Mouse (Mus musculus) bone marrow, adult 2 months (tissue): ENCODE measurements at regions not wholly inside any gene's neighbourhood (a gene's known extent, or its start where the extent isn't known, plus 50 kb on each side); places are given as distances from the start of the nearest gene placed in this dataset.
A peak's percentile ranks its signal among the peaks of the same experiment; 100 is the strongest.

Source experiments
- H3K27ac ChIP-seq: fragments of 200-500 bp; 2 replicates; pipeline ENCODE4 v1.5.1; 2012; ENCODE audit warnings: low read depth, mild to moderate bottlenecking, control low read depth, inconsistent platforms, low read length; ENCODE audit not compliant: control insufficient read depth, poor library complexity, insufficient read depth
- H3K4me1 ChIP-seq: fragments of 200-500 bp; 2 replicates; pipeline ENCODE4 v1.6.1; 2011; ENCODE audit warnings: low read length; ENCODE audit not compliant: control insufficient read depth, insufficient read depth
- H3K4me3 ChIP-seq: fragments of 200-500 bp; replicated peaks from 2 replicates; pipeline ENCODE3; 2011; ENCODE audit warnings: mild to moderate bottlenecking, low read depth, low read length, control low read depth; ENCODE audit not compliant: control insufficient read depth
- CTCF ChIP-seq: fragments of 200-500 bp; IDR thresholded peaks from 2 replicates; pipeline ENCODE4 v1.5.1; 2011; ENCODE audit warnings: low read length, control low read depth; ENCODE audit not compliant: control insufficient read depth, insufficient read depth
- POLR2A ChIP-seq: fragments of 200-500 bp; IDR thresholded peaks from 2 replicates; pipeline ENCODE4 v1.6.1; 2011; ENCODE audit warnings: low read depth, mild to moderate bottlenecking, control low read depth, low read length, borderline replicate concordance; ENCODE audit not compliant: control insufficient read depth
- WGBS: fragments of 180-500 bp; shearing (Covaris S2); methylation state at CpG from one replicate; pipeline ENCODE4 v1.1.7; 2018; 5-methylcytosine and 5-hydroxymethylcytosine counted together

- TF ChIP-seq CTCF: no peak
- H3K27ac ChIP-seq: no peak overlapping the region
- WGBS: 73% methylated on average over 4 of the region's 4 CpGs
- no peaks in the 10 kb centered on the region for H3K4me1 ChIP-seq
- no peak overlapping the region for H3K4me3 ChIP-seq
Measured at GRCm38 (mm10) chr10:23626201-23626600, 160.9 kb downstream of the Rps12 start.

GRCm38 (mm10) chr10:23612030-23612429 lies 175.0 kb downstream of the Rps12 start:
- Histone ChIP-seq H3K4me1 (no peaks in the 10 kb centered on the region), H3K4me3 (no peak overlapping the region), H3K27ac (no peak overlapping the region)
- WGBS: 85% methylated on average over 2 of the region's 2 CpGs
- TF ChIP-seq CTCF (no peak), POLR2A (no peak)

- H3K27ac ChIP-seq: no peak overlapping the region
- H3K4me3 ChIP-seq: no peak overlapping the region
- 26% methylated on average over 9 of the region's 9 CpGs for WGBS
- no peaks in the 10 kb centered on the region for H3K4me1 ChIP-seq
- TF ChIP-seq CTCF (0 out of 2 replicates have a peak, but pooled peaks have one; percentile 16), POLR2A (no peak)
Measured at GRCm38 (mm10) chr10:23611183-23611582, 175.9 kb downstream of the Rps12 start.

- 82% methylated on average over 6 of the region's 6 CpGs for WGBS
- H3K27ac ChIP-seq: no peak overlapping the region
- TF ChIP-seq POLR2A (no peak), CTCF (no peak)
- no peak overlapping the region for H3K4me3 ChIP-seq
- H3K4me1 ChIP-seq: no peaks in the 10 kb centered on the region
Measured at GRCm38 (mm10) chr10:23610485-23610884, 176.6 kb downstream of the Rps12 start.

- no peak overlapping the region for H3K27ac ChIP-seq
- no peak overlapping the region for H3K4me3 ChIP-seq
- TF ChIP-seq CTCF (no peak), POLR2A (no peak)
- H3K4me1 ChIP-seq: no peaks in the 10 kb centered on the region
- 64% methylated on average over 3 of the region's 3 CpGs for WGBS
Measured at GRCm38 (mm10) chr10:23610046-23610445, 177.0 kb downstream of the Rps12 start.

GRCm38 (mm10) chr10:23609270-23609914 lies 177.7 kb downstream of the Rps12 start:
- 85% methylated on average over 18 of the region's 18 CpGs for WGBS
- H3K27ac ChIP-seq: no peak overlapping the region
- TF ChIP-seq CTCF: no peak
- TF ChIP-seq POLR2A: no peak

GRCm38 (mm10) chr10:23600701-23601100 lies 186.4 kb downstream of the Rps12 start:
- Histone ChIP-seq H3K4me3 (no peak overlapping the region), H3K4me1 (no peaks in the 10 kb centered on the region), H3K27ac (no peak overlapping the region)
- 72% methylated on average over 5 of the region's 5 CpGs for WGBS
- no peak for TF ChIP-seq POLR2A
- TF ChIP-seq CTCF: no peak

More at GRCm38 (mm10) chr10:23609270-23609914, 177.7 kb downstream of the Rps12 start:
- H3K4me1 ChIP-seq: no peaks in the 10 kb centered on the region
- H3K4me3 ChIP-seq: no peak overlapping the region

- H3K27ac ChIP-seq: no peak overlapping the region
- WGBS: 78% methylated on average over 3 of the region's 3 CpGs
- H3K4me3 ChIP-seq: no peak overlapping the region
- TF ChIP-seq POLR2A (no peak), CTCF (no peak)
- no peaks in the 10 kb centered on the region for H3K4me1 ChIP-seq
Measured at GRCm38 (mm10) chr10:23595541-23595940, 191.5 kb downstream of the Rps12 start.

GRCm38 (mm10) chr10:23580230-23580629 lies 206.8 kb downstream of the Rps12 start:
- Histone ChIP-seq H3K4me1 (no peaks in the 10 kb centered on the region), H3K27ac (no peak overlapping the region), H3K4me3 (no peak overlapping the region)
- WGBS: 83% methylated on average over 5 of the region's 5 CpGs
- TF ChIP-seq CTCF (no peak), POLR2A (no peak)
